Mouse (Mus musculus): ENCODE measurements around the gene Pnp2. TPM values are rescaled to one million over a fixed set of nuclear protein-coding genes. Genes with fewer than 3 reads are reported as not detected.
A peak's percentile ranks its signal among the peaks of the same experiment; 100 is the strongest.

Pnp2 gene
- total and polyA plus RNA-seq, 3 experiments: 0.65 to 1.7 TPM; not detected in 1

DNA sequence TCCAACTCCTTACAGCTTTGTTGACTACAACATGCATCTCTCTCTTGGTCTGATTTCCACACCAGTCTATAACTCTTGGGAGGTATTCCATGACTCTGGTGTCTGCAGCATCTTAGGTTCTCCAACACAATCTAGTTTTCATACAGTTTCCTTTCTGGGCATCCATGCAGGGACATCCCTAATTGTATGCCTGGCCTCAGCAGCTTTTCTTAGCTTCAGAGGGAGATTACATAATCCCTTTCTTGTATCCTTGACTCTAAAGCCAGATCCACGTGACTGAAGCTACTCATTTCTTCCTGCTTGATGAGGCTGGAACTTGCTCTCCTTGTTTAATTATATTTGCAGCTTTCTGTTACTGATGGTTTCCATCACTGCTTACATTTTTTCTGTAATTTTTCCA is 19.1 kb upstream of the Pnp2 start:
- DNase-seq (ENCODE audit: low read depth, low spot score): peak; percentile 1
- Histone ChIP-seq H3K9ac (ENCODE audit: control insufficient read depth, low read depth, low read length, poor library complexity, severe bottlenecking) (no peak overlapping the region), H3K4me3 (ENCODE audit: control insufficient read depth in 1 of 2, insufficient read depth in 1 of 2, low read depth in 2 of 2, low read length in 2 of 2) (no peak overlapping the region), H3K27ac (ENCODE audit: control insufficient read depth, low read depth, low read length) (no peak overlapping the region), H3K36me3 (ENCODE audit: control insufficient read depth in 1 of 2, insufficient read depth in 2 of 2, low read length in 2 of 2) (peaks cover 0 to 16% of the 10 kb centered on the region in 2 experiments; a peak in 2 of 4 replicates), H3K27me3 (ENCODE audit: control insufficient read depth in 1 of 2, insufficient read depth in 2 of 2, low read length in 2 of 2) (no peaks in the 10 kb centered on the region), H3K79me2 (ENCODE audit: control insufficient read depth, insufficient read depth, low read length, poor library complexity) (peaks cover 2% of the 10 kb centered on the region; the same call in 1 of the 2 replicates), H3K9me3 (replicated peaks; ENCODE audit: insufficient read depth, low read length) (no peaks in the 10 kb centered on the region), H3K4me1 (ENCODE audit: control insufficient read depth in 1 of 2, insufficient read depth in 2 of 2, low read length in 2 of 2) (peaks cover 0 to 15% of the 10 kb centered on the region in 2 experiments; a peak in 3 of 4 replicates)
- no peak for TF ChIP-seq SIN3A (IDR thresholded peaks at IDR 0.05; ENCODE audit: low read length)
- TF ChIP-seq USF2 (IDR thresholded peaks at IDR 0.05; ENCODE audit: borderline replicate concordance in 1 of 2, insufficient read depth in 1 of 2, low read depth in 1 of 2, low read length in 2 of 2): no peak
- TF ChIP-seq MAZ (IDR thresholded peaks at IDR 0.05; ENCODE audit: low read depth, low read length): no peak
- TF ChIP-seq SMC3 (IDR thresholded peaks at IDR 0.05; ENCODE audit: low read depth, low read length): no peak
- no peak for TF ChIP-seq GABPA (IDR thresholded peaks at IDR 0.05; ENCODE audit: low read depth, low read length)
- TF ChIP-seq ETS1 (IDR thresholded peaks at IDR 0.05; ENCODE audit: low read depth, low read length): no peak
- TF ChIP-seq HCFC1 (IDR thresholded peaks at IDR 0.05; ENCODE audit: low read depth, low read length): no peak
- no peak for TF ChIP-seq ZMIZ1 (IDR thresholded peaks at IDR 0.05; ENCODE audit: low read depth, low read length)
- TF ChIP-seq MYB (IDR thresholded peaks at IDR 0.05; ENCODE audit: low read depth, low read length): no peak
- no peak for TF ChIP-seq POLR2AphosphoS5 (IDR thresholded peaks at IDR 0.05; ENCODE audit: borderline replicate concordance, low read depth, low read length)

- peaks cover 2% of the 10 kb centered on the region; the same call in 1 of the 2 replicates for H3K79me2 ChIP-seq (ENCODE audit: control insufficient read depth, insufficient read depth, low read length, poor library complexity)
- peak; percentile 5 for DNase-seq (ENCODE audit: low read depth, low spot score)
- H3K4me3 ChIP-seq (ENCODE audit: control insufficient read depth in 1 of 2, insufficient read depth in 1 of 2, low read depth in 2 of 2, low read length in 2 of 2): peak overlapping the region; percentile 26 to 68; a peak in 3 of 4 replicates
- no peak overlapping the region for H3K27ac ChIP-seq (ENCODE audit: control insufficient read depth, low read depth, low read length)
- peak overlapping the region; percentile 55 for H3K9ac ChIP-seq (ENCODE audit: control insufficient read depth, low read depth, low read length, poor library complexity, severe bottlenecking)
- H3K27me3 ChIP-seq (ENCODE audit: control insufficient read depth in 1 of 2, insufficient read depth in 2 of 2, low read length in 2 of 2): no peaks in the 10 kb centered on the region
- no peaks in the 10 kb centered on the region for H3K9me3 ChIP-seq (replicated peaks; ENCODE audit: insufficient read depth, low read length)
- H3K36me3 ChIP-seq (ENCODE audit: control insufficient read depth in 1 of 2, insufficient read depth in 2 of 2, low read length in 2 of 2): peaks cover 0 to 12% of the 10 kb centered on the region in 2 experiments; a peak in 2 of 4 replicates
- peaks cover 0 to 11% of the 10 kb centered on the region in 2 experiments; a peak in 3 of 4 replicates for H3K4me1 ChIP-seq (ENCODE audit: control insufficient read depth in 1 of 2, insufficient read depth in 2 of 2, low read length in 2 of 2)
- TF ChIP-seq CHD2 (IDR thresholded peaks at IDR 0.05; ENCODE audit: low read length) (no peak), ZMIZ1 (IDR thresholded peaks at IDR 0.05; ENCODE audit: low read depth, low read length) (0 out of 2 replicates have a peak, but pooled peaks have one; percentile 0), TAL1 (IDR thresholded peaks at IDR 0.05; ENCODE audit: low read length) (no peak)
Observed at GRCm38 (mm10) chr14:50938119-50938908, 17.5 kb upstream of the Pnp2 start.
